Mouse (Mus musculus) kidney, adult 2 months (tissue): ENCODE data around the gene Plcd3. TPM values are rescaled to one million over a fixed set of nuclear protein-coding genes. Genes with fewer than 3 reads are reported as not detected.

Experiments used
- DNase-seq: peaks from one replicate; pipeline ENCODE4 v3.0.0; 2021
- H3K27ac ChIP-seq: fragments of 200-500 bp; 2 replicates; pipeline ENCODE4 v1.5.1; 2012; ENCODE audit warnings: low read depth, low read length, control low read depth, inconsistent platforms; ENCODE audit not compliant: insufficient read depth
- H3K27me3 ChIP-seq: fragments of 200-500 bp; replicated peaks from 2 replicates; pipeline ENCODE4 v1.6.1; 2012; ENCODE audit warnings: mild to moderate bottlenecking, moderate library complexity, low read length, inconsistent platforms; ENCODE audit not compliant: control insufficient read depth, insufficient read depth
- H3K36me3 ChIP-seq: fragments of 200-500 bp; 2 replicates; pipeline ENCODE4 v1.6.1; 2012; ENCODE audit warnings: mild to moderate bottlenecking, moderate library complexity, low read length, inconsistent platforms; ENCODE audit not compliant: control insufficient read depth, insufficient read depth
- H3K4me1 ChIP-seq: fragments of 200-500 bp; 2 replicates; pipeline ENCODE4 v1.6.1; 2011; ENCODE audit warnings: low read length; ENCODE audit not compliant: control insufficient read depth, insufficient read depth
- H3K4me3 ChIP-seq: fragments of 200-500 bp; 2 replicates; pipeline ENCODE4 v1.5.1; 2011; ENCODE audit warnings: mild to moderate bottlenecking, low read depth, low read length, control low read depth; ENCODE audit not compliant: insufficient read depth
- CTCF ChIP-seq: fragments of 200-500 bp; conservative IDR thresholded peaks from 2 replicates; pipeline ENCODE4 v1.5.1; 2011; ENCODE audit warnings: low read depth, mild to moderate bottlenecking, control low read depth, low read length, moderate library complexity, mixed read lengths; ENCODE audit not compliant: insufficient read depth, insufficient read length
- POLR2A ChIP-seq: fragments of 200-500 bp; IDR thresholded peaks from one replicate; pipeline ENCODE4 v1.6.1; 2011; ENCODE audit warnings: low read depth, low read length, control low read depth
- WGBS: fragments of 180-500 bp; shearing (Covaris S2); methylation state at CpG from one replicate; pipeline ENCODE4 v1.1.7; 2018; 5-methylcytosine and 5-hydroxymethylcytosine counted together
- polyA plus RNA-seq: library from polyadenylated mRNA; depleted of rRNA; stranded (reverse); fragments of >200 nt; gene quantifications from 2 replicates; pipeline ENCODE4 v1.2.3, GENCODE M21; 2012

The Plcd3 gene
- polyA plus RNA-seq, 1 experiment, result 14.9 TPM

DNA sequence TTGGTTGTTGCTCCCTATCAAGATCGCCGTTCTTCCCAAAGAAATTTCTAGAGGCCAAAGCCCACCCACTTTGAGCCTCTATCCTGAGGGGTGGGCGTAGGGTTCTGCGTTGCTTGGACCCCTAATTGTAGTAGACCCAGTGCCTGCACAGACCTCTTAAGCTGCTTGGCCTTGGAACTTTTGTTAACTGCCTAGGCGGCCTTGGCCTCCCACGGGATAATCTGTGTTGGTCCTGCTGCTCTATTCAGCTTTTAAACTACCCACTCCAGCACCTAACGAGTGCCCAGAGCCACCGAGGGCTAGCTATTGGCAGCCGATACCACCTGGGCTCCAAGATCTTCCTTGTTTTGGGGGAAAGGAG, 11.1 kb upstream of the Plcd3 start:
- TF ChIP-seq POLR2A (no peak), CTCF (no peak)
- peak; percentile 41 for DNase-seq
- Histone ChIP-seq H3K27me3 (no peaks in the 10 kb centered on the region), H3K4me1 (peaks cover 21% of the 10 kb centered on the region), H3K36me3 (no peaks in the 10 kb centered on the region), H3K27ac (peak overlapping the region; percentile 65), H3K4me3 (peak overlapping the region; percentile 6; the same call in 1 of the 2 replicates)
- 33% methylated on average over 9 of the region's 9 CpGs for WGBS

- TF ChIP-seq POLR2A (no peak), CTCF (no peak)
- Histone ChIP-seq H3K27me3 (no peaks in the 10 kb centered on the region), H3K27ac (peak overlapping the region; percentile 65), H3K4me1 (peaks cover 21% of the 10 kb centered on the region), H3K36me3 (no peaks in the 10 kb centered on the region), H3K4me3 (peak overlapping the region; percentile 6)
- peak; percentile 96 for DNase-seq
- WGBS, result 4% methylated on average over 28 of the region's 28 CpGs
Measured at GRCm38 (mm10) chr11:103111881-103112551, 10.6 kb upstream of the Plcd3 start.

DNA sequence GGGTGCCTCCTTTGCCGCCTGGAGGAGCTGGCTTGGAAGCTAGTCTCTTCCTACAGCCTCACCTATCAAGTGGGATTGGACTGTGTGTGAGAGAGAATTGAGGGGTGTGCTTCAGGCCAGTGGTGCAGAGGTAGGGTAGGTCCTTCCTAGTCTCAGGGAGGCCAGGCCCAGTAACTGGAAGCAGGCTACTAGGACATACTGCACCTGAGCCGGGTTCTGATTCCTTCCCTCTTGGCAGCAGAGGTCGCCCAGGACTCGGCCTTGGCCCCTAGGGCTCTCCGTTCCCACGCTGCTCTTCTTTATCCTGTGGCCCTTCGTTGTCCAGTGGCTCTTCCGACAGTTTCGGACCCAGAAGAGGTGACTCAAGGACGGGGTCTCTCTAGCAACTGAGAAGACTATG, 9.8 kb upstream of the Plcd3 start:
- peak overlapping the region; percentile 58 for H3K27ac ChIP-seq
- 25% methylated on average over 10 of the region's 10 CpGs for WGBS
- TF ChIP-seq CTCF (no peak), POLR2A (peak; percentile 7)
- DNase-seq, result peak; percentile 59
- no peaks in the 10 kb centered on the region for H3K27me3 ChIP-seq
- peaks cover 24% of the 10 kb centered on the region for H3K4me1 ChIP-seq
- no peaks in the 10 kb centered on the region for H3K36me3 ChIP-seq
- H3K4me3 ChIP-seq, result no peak overlapping the region

DNA sequence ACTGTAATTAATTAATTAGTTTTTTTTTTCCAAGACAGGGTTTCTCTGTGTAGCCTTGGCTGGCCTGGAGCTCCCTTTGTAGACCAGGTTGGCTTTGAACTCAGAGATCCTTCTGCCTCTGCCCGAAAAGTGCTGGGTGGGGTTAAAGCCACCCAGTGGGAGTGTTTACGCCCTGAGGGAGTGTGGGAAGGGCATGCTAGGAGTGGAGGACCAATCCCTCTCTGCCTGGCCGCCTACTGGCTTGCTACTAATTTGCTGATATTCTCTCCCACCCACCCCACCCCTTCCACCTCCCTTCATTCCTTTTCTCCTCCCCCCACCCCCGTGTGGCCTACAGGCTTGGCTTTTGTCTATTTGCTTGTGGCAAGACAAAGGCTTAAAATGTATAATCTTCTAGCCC, 4.9 kb upstream of the Plcd3 start:
- WGBS, result 65% methylated on average over 4 of the region's 4 CpGs
- Histone ChIP-seq H3K27me3 (no peaks in the 10 kb centered on the region), H3K27ac (no peak overlapping the region), H3K36me3 (no peaks in the 10 kb centered on the region; the same call in 1 of the 2 replicates), H3K4me3 (no peak overlapping the region), H3K4me1 (peaks cover 14% of the 10 kb centered on the region)
- DNase-seq, result peak; percentile 52
- no peak for TF ChIP-seq CTCF
- no peak for TF ChIP-seq POLR2A

DNA sequence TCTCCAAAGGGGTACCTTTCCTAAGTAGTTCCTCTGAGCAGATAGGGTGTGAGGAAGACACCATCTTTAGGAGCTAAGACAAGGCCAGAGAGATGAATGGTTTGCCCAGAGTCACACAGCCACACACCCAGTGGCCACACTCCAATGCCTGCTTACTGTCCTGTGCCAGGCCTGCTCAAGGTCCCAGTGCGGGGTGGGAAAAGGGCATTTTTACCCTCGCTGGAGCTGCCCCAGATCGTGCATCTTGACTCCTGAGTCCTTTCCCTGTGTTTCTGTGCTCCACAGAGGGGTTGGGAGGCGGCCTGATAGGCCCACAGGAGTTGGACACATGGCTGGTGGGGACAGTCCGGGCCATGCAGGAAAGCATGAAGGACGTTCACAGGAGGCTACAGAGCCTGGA, 4.4 kb upstream of the Plcd3 start:
- no peak for DNase-seq
- WGBS, result 68% methylated on average over 6 of the region's 6 CpGs
- H3K4me3 ChIP-seq, result no peak overlapping the region
- peak overlapping the region; percentile 94 for H3K27ac ChIP-seq
- no peaks in the 10 kb centered on the region; the same call in 1 of the 2 replicates for H3K36me3 ChIP-seq
- H3K27me3 ChIP-seq, result no peaks in the 10 kb centered on the region
- H3K4me1 ChIP-seq, result peaks cover 13% of the 10 kb centered on the region
- TF ChIP-seq POLR2A (no peak), CTCF (no peak)

DNA sequence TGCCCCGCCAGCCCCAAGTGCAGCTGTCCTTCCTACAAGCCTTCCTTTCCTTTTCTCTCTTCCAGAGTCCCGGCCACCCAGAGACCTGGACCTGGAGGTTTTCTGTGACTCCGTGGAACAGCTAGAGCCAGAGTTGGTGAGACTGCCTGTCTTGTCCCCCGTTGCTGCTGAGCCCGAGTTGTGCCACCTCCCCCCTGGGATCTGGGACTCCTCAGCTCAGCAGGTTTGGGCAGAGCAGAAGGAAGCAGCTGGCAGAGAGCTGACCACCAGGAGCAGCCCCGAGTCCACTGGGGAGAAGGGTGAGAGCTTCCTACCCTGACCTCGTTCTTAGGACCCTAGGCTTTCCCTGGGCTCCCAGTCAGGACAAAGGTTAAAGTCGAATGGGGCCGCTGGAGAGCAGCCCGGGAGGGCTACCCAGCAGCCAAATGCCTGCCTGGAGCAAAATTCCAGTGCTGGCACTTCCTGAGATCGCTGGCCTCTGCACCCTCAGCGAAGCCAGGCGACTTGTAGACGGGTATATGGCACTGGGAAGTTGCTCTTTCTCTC, 3.8 kb upstream of the Plcd3 start:
- Histone ChIP-seq H3K4me1 (peaks cover 13% of the 10 kb centered on the region), H3K27me3 (no peaks in the 10 kb centered on the region), H3K36me3 (no peaks in the 10 kb centered on the region; the same call in 1 of the 2 replicates), H3K4me3 (peak overlapping the region; percentile 77; the same call in 1 of the 2 replicates), H3K27ac (peak overlapping the region; percentile 94)
- peak; percentile 92 for DNase-seq
- TF ChIP-seq CTCF, result peak; percentile 28; the same call in 1 of the 2 replicates
- TF ChIP-seq POLR2A, result no peak
- WGBS, result 26% methylated on average over 14 of the region's 14 CpGs

DNA sequence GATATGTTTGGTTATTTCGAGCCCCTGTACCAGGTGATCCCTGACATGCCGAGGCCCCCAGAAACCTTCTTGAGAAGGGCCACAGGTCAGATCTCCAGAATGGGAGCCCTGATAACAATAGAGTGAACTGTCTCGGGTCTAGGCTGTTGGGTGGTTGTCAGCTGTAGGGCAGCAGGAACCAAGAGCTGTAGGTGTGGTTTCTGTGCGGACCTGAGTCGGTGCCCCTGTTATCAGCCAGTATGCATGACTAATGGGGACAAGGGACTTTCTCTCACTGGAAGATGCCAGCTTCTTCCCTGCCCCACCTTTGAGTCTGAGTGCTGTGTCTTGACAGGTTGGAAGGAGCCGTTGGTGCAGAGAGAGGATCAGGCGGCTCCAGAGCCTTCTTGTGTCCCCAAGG, 3.0 kb upstream of the Plcd3 start:
- H3K27me3 ChIP-seq, result no peaks in the 10 kb centered on the region
- peak; percentile 41 for DNase-seq
- TF ChIP-seq POLR2A (no peak), CTCF (no peak)
- peak overlapping the region; percentile 80 for H3K27ac ChIP-seq
- 59% methylated on average over 7 of the region's 7 CpGs for WGBS
- peaks cover 13% of the 10 kb centered on the region for H3K4me1 ChIP-seq
- H3K36me3 ChIP-seq, result no peaks in the 10 kb centered on the region; the same call in 1 of the 2 replicates
- H3K4me3 ChIP-seq, result peak overlapping the region; percentile 77
